Mouse (Mus musculus): ENCODE data around the gene Mzt1. TPM values are rescaled to one million over a fixed set of nuclear protein-coding genes. Genes with fewer than 3 reads are reported as not detected.

Mzt1 gene
- polyA plus RNA-seq, 1 experiment from 2014 or later = 64.6 TPM

DNA sequence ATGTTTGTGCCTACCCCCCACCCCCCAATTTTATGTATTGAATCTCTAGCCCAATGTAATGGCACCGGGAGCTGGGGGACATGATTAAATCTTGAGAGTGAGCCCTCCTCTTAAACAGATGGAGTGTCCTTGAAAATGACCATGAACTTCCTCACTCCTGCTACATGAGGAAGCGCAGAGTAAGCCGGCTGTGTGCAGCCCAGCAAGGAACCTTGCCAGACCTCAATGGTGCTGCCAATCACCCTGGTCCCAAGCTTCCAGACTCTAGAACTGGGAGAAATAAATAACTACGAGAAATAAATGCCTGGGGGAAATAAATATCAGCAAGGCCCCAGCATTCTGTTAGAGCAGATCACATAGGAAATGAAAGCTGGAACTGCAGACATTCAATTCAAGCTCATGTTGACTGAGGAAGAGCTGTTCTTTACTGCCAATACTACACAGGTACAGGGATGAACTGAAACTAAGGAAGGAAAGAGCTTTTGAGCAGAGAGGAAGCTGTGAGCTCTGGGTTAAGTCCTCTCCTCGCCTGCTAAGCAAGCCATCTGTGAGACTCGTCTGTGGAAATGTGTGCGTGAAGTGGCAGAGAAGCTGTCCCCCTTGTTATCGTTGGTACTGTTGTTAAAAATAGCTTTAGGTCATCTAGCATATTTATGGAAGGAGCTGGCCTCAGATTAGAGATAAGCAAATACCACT is 35.6 kb downstream of the Mzt1 start:
- Histone ChIP-seq H3K9me3 (replicated peaks) (no peaks in the 10 kb centered on the region), H3K27ac (no peak overlapping the region), H3K4me2 (no peak overlapping the region), H3K36me3 (no peaks in the 10 kb centered on the region), H3K27me3 (replicated peaks) (no peaks in the 10 kb centered on the region), H3K4me3 (no peak overlapping the region), H3K9ac (no peak overlapping the region), H3K4me1 (no peaks in the 10 kb centered on the region)
- 28% methylated on average over 8 of the region's 8 CpGs for WGBS (ENCODE audit: insufficient replicate concordance)
- ATAC-seq = no peak

- no peaks in the 10 kb centered on the region for H3K36me3 ChIP-seq
- H3K9me3 ChIP-seq (replicated peaks) = no peaks in the 10 kb centered on the region
- 83% methylated on average over 7 of the region's 7 CpGs for WGBS (ENCODE audit: insufficient replicate concordance)
- H3K4me3 ChIP-seq = no peak within 1 kb of the TSS
- H3K4me1 ChIP-seq = no peaks in the 10 kb centered on the region
- no peaks in the 10 kb centered on the region for H3K27me3 ChIP-seq (replicated peaks)
- no peak for ATAC-seq
- H3K4me2 ChIP-seq = no peak within 1 kb of the TSS
- H3K9ac ChIP-seq = no peak within 1 kb of the TSS
- no peak within 1 kb of the TSS for H3K27ac ChIP-seq
These were observed 51.7 kb downstream of the Mzt1 start, which contains the start of gene Rpl36a-ps1 for GRCm38 (mm10) chr14:98994218-98994617. Gene Rpl36a-ps1, minus strand, starts transcription at chr14:98994318.

- no peak for ATAC-seq
These were observed 53.5 kb downstream of the Mzt1 start for GRCm38 (mm10) chr14:98992482-98992881.

DNA sequence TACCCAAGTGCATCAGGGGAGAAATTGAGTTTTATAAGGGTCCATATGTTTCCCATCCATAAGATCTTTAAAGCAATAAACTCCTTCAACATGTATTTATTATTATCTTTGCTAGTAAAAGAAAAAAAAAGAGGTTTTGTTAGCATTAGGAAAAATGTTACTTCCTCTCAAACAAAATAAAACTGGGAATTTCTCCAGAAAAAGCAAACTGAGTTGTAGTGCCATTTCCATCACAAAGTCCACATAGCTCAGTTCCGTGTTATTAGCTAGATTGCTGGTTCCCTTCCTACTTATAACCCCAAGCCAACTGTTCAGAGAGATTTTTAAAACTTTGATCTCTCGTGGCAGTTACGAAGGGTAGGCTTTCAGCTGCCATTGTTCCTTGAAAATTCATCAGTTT is 55.3 kb downstream of the Mzt1 start:
- H3K36me3 ChIP-seq = no peaks in the 10 kb centered on the region
- H3K4me3 ChIP-seq = no peak overlapping the region
- no peaks in the 10 kb centered on the region for H3K9me3 ChIP-seq (replicated peaks)
- 64% methylated on average over 3 of the region's 3 CpGs for WGBS (ENCODE audit: insufficient replicate concordance)
- ATAC-seq = no peak
- H3K4me2 ChIP-seq = no peak overlapping the region
- no peaks in the 10 kb centered on the region for H3K27me3 ChIP-seq (replicated peaks)
- H3K9ac ChIP-seq = no peak overlapping the region
- no peaks in the 10 kb centered on the region for H3K4me1 ChIP-seq
- H3K27ac ChIP-seq = no peak overlapping the region

More at GRCm38 (mm10) chr14:98992482-98992881, 53.5 kb downstream of the Mzt1 start:
- Histone ChIP-seq H3K4me1 (no peaks in the 10 kb centered on the region), H3K27ac (no peak overlapping the region), H3K36me3 (no peaks in the 10 kb centered on the region), H3K4me2 (no peak overlapping the region), H3K27me3 (replicated peaks) (no peaks in the 10 kb centered on the region), H3K9ac (no peak overlapping the region), H3K9me3 (replicated peaks) (no peaks in the 10 kb centered on the region), H3K4me3 (no peak overlapping the region)
- 78% methylated on average over 2 of the region's 2 CpGs for WGBS (ENCODE audit: insufficient replicate concordance)

- no peak overlapping the region for H3K4me2 ChIP-seq
These were observed 56.1 kb downstream of the Mzt1 start for GRCm38 (mm10) chr14:98989818-98990217.

More at GRCm38 (mm10) chr14:98989818-98990217, 56.1 kb downstream of the Mzt1 start:
- Histone ChIP-seq H3K9ac (no peak overlapping the region), H3K27me3 (replicated peaks) (no peaks in the 10 kb centered on the region), H3K4me3 (no peak overlapping the region), H3K27ac (no peak overlapping the region), H3K9me3 (replicated peaks) (no peaks in the 10 kb centered on the region), H3K4me1 (no peaks in the 10 kb centered on the region), H3K36me3 (no peaks in the 10 kb centered on the region)
- WGBS (ENCODE audit: insufficient replicate concordance) = 57% methylated on average over 3 of the region's 3 CpGs
- no peak for ATAC-seq

Other genes with a start within 250 kb of the Mzt1 start
- 1.8 and 3.4 TPM in 2 replicates for gene Rpl36a-ps1, start 51.8 kb downstream of the Mzt1 start, polyA plus RNA-seq (2016; fragmentation: Nextera tagmentation; extraction: Ambion mirVana)
- 51.5 TPM in 2 replicates for gene Bora, start 88 bp upstream of the Mzt1 start, polyA plus RNA-seq (2016; fragmentation: Nextera tagmentation; extraction: Ambion mirVana)
- gene Pibf1, start 53.3 kb upstream of the Mzt1 start, polyA plus RNA-seq (2016; fragmentation: Nextera tagmentation; extraction: Ambion mirVana) = 9.7 and 11.1 TPM in 2 replicates
- gene Dis3, start 53.6 kb upstream of the Mzt1 start, polyA plus RNA-seq (2016; fragmentation: Nextera tagmentation; extraction: Ambion mirVana) = 32.9 and 33.3 TPM in 2 replicates

Data from liver, embryonic 12.5 days (tissue).